Mouse (Mus musculus) heart, adult 9 months (tissue): ENCODE results near the gene Wdr24.
A peak's percentile ranks its signal among the peaks of the same experiment; 100 is the strongest.
"Not testable (repeated sequence)": the region's sequence is repeated elsewhere in the genome, so short reads cannot be mapped to it uniquely, and the experiment has no call there.

Experiments used
- DNase-seq, 2 experiments: peaks; one replicate each; pipeline ENCODE4 v3.0.0; 2022; ENCODE audit warnings: low spot score in 2 of 2

The Wdr24 gene

GRCm38 (mm10) chr17:25860229-25860628, 36.8 kb downstream of the Wdr24 start:
- DNase-seq = no peak

- peak; percentile 92 for DNase-seq
These were observed 37.6 kb downstream of the Wdr24 start, which contains the start of gene Wdr90 for GRCm38 (mm10) chr17:25860832-25861703. Gene Wdr90 (minus strand): TSS chr17:25861501.

GRCm38 (mm10) chr17:25861704-25862612, 38.5 kb downstream of the Wdr24 start:
- peak in 1 of 2 experiments; percentile 50 for DNase-seq

- DNase-seq = no peak
These were observed 40.3 kb downstream of the Wdr24 start for GRCm38 (mm10) chr17:25863681-25864080.

GRCm38 (mm10) chr17:25864311-25864710, 40.9 kb downstream of the Wdr24 start:
- DNase-seq = no peak

GRCm38 (mm10) chr17:25865288-25865687, 41.9 kb downstream of the Wdr24 start:
- DNase-seq = no peak

GRCm38 (mm10) chr17:25866172-25866571, 42.7 kb downstream of the Wdr24 start:
- DNase-seq = peak in 1 of 2 experiments; percentile 53

GRCm38 (mm10) chr17:25867509-25867835, 44.0 kb downstream of the Wdr24 start:
- DNase-seq = no peak

GRCm38 (mm10) chr17:25867836-25868600, 44.6 kb downstream of the Wdr24 start:
- DNase-seq = peak; percentile 66 to 69

- DNase-seq = peak; percentile 84 to 89
These were observed 45.3 kb downstream of the Wdr24 start, which contains the start of gene Mcrip2 for GRCm38 (mm10) chr17:25868601-25869191. Gene Mcrip2 (minus strand): TSS chr17:25868764.

- DNase-seq = no peak
These were observed 46.1 kb downstream of the Wdr24 start for GRCm38 (mm10) chr17:25869498-25869897.

GRCm38 (mm10) chr17:25869954-25870353, 46.5 kb downstream of the Wdr24 start:
- no peak for DNase-seq

- not testable (repeated sequence) for DNase-seq
These were observed 48.1 kb downstream of the Wdr24 start for GRCm38 (mm10) chr17:25871566-25871965.

GRCm38 (mm10) chr17:25872676-25873075, 49.2 kb downstream of the Wdr24 start:
- DNase-seq = no peak

- no peak for DNase-seq
These were observed 50.1 kb downstream of the Wdr24 start for GRCm38 (mm10) chr17:25873405-25874147.

GRCm38 (mm10) chr17:25874148-25874720, 50.8 kb downstream of the Wdr24 start:
- no peak for DNase-seq

- DNase-seq = peak; percentile 80 to 95
These were observed 51.3 kb downstream of the Wdr24 start, which contains the start of gene Mettl26 for GRCm38 (mm10) chr17:25874721-25875170. Gene Mettl26 (plus strand): TSS chr17:25875074.

GRCm38 (mm10) chr17:25875171-25876136, 52.0 kb downstream of the Wdr24 start:
- DNase-seq = peak; percentile 87 to 89
